Mouse (Mus musculus): ENCODE measurements at regions not wholly inside any gene's neighbourhood (a gene's known extent, or its start where the extent isn't known, plus 50 kb on each side); places are given as distances from the start of the nearest gene placed in this dataset.

- Histone ChIP-seq H3K9ac (replicated peaks) (no peak overlapping the region), H3K27ac (no peak overlapping the region), H3K27me3 (no peaks in the 10 kb centered on the region), H3K9me3 (no peaks in the 10 kb centered on the region), H3K4me3 (replicated peaks) (no peak overlapping the region), H3K36me3 (no peaks in the 10 kb centered on the region), H3K4me2 (replicated peaks) (no peak overlapping the region), H3K4me1 (replicated peaks) (no peaks in the 10 kb centered on the region)
- ATAC-seq, result no peak
- 87% methylated on average over 1 of the region's 1 CpGs for WGBS
Observed at GRCm38 (mm10) chr5:62997464-62997863, 183.8 kb downstream of the Dthd1 start.

- no peak for ATAC-seq
- H3K27ac ChIP-seq, result no peak overlapping the region
- no peaks in the 10 kb centered on the region for H3K27me3 ChIP-seq
- no peak overlapping the region for H3K4me3 ChIP-seq (replicated peaks)
- H3K9ac ChIP-seq (replicated peaks), result no peak overlapping the region
- H3K4me2 ChIP-seq (replicated peaks), result no peak overlapping the region
- no peaks in the 10 kb centered on the region for H3K9me3 ChIP-seq
- no peaks in the 10 kb centered on the region for H3K36me3 ChIP-seq
- 88% methylated on average over 2 of the region's 2 CpGs for WGBS
- H3K4me1 ChIP-seq (replicated peaks), result no peaks in the 10 kb centered on the region
Observed at GRCm38 (mm10) chr5:63034446-63034845, 220.8 kb downstream of the Dthd1 start.

- H3K4me1 ChIP-seq (replicated peaks), result no peaks in the 10 kb centered on the region
- no peak overlapping the region for H3K4me2 ChIP-seq (replicated peaks)
- H3K9me3 ChIP-seq, result no peaks in the 10 kb centered on the region
- WGBS, result 89% methylated on average over 2 of the region's 2 CpGs
- no peak overlapping the region for H3K9ac ChIP-seq (replicated peaks)
- H3K4me3 ChIP-seq (replicated peaks), result no peak overlapping the region
- H3K27ac ChIP-seq, result no peak overlapping the region
- H3K27me3 ChIP-seq, result no peaks in the 10 kb centered on the region
- H3K36me3 ChIP-seq, result no peaks in the 10 kb centered on the region
- no peak for ATAC-seq
Observed at GRCm38 (mm10) chr5:63045751-63046150, 232.1 kb downstream of the Dthd1 start.

- Histone ChIP-seq H3K4me3 (replicated peaks) (no peak overlapping the region), H3K36me3 (no peaks in the 10 kb centered on the region), H3K4me2 (replicated peaks) (no peak overlapping the region), H3K9me3 (no peaks in the 10 kb centered on the region), H3K4me1 (replicated peaks) (no peaks in the 10 kb centered on the region), H3K27me3 (no peaks in the 10 kb centered on the region), H3K27ac (no peak overlapping the region), H3K9ac (replicated peaks) (no peak overlapping the region)
- no peak for ATAC-seq
- WGBS, result 68% methylated on average over 2 of the region's 2 CpGs
Observed at GRCm38 (mm10) chr5:63063301-63063700, 249.7 kb downstream of the Dthd1 start.

- WGBS, result 58% methylated on average over 1 of the region's 1 CpGs
- H3K36me3 ChIP-seq, result no peaks in the 10 kb centered on the region
- H3K27me3 ChIP-seq, result no peaks in the 10 kb centered on the region
- no peak overlapping the region for H3K4me2 ChIP-seq (replicated peaks)
- no peak overlapping the region for H3K9ac ChIP-seq (replicated peaks)
- H3K4me3 ChIP-seq (replicated peaks), result no peak overlapping the region
- H3K4me1 ChIP-seq (replicated peaks), result no peaks in the 10 kb centered on the region
- ATAC-seq, result no peak
- H3K27ac ChIP-seq, result no peak overlapping the region
- H3K9me3 ChIP-seq, result no peaks in the 10 kb centered on the region
Observed at GRCm38 (mm10) chr5:63066872-63067271, 253.2 kb downstream of the Dthd1 start.

GRCm38 (mm10) chr5:63098129-63098528 lies 284.5 kb downstream of the Dthd1 start:
- Histone ChIP-seq H3K27me3 (no peaks in the 10 kb centered on the region), H3K27ac (no peak overlapping the region), H3K36me3 (no peaks in the 10 kb centered on the region), H3K4me3 (replicated peaks) (no peak overlapping the region), H3K9ac (replicated peaks) (no peak overlapping the region), H3K4me2 (replicated peaks) (no peak overlapping the region), H3K9me3 (no peaks in the 10 kb centered on the region), H3K4me1 (replicated peaks) (no peaks in the 10 kb centered on the region)
- WGBS, result 73% methylated on average over 1 of the region's 1 CpGs
- ATAC-seq, result no peak

- Histone ChIP-seq H3K9ac (replicated peaks) (no peak overlapping the region), H3K36me3 (no peaks in the 10 kb centered on the region), H3K9me3 (no peaks in the 10 kb centered on the region), H3K4me1 (replicated peaks) (no peaks in the 10 kb centered on the region), H3K4me3 (replicated peaks) (no peak overlapping the region), H3K27ac (no peak overlapping the region), H3K4me2 (replicated peaks) (no peak overlapping the region), H3K27me3 (no peaks in the 10 kb centered on the region)
- no peak for ATAC-seq
Observed at GRCm38 (mm10) chr5:63132552-63132951, 318.9 kb downstream of the Dthd1 start.

- Histone ChIP-seq H3K27me3 (no peaks in the 10 kb centered on the region), H3K9me3 (no peaks in the 10 kb centered on the region), H3K4me1 (replicated peaks) (no peaks in the 10 kb centered on the region), H3K36me3 (no peaks in the 10 kb centered on the region), H3K4me3 (replicated peaks) (no peak overlapping the region), H3K4me2 (replicated peaks) (no peak overlapping the region), H3K27ac (no peak overlapping the region), H3K9ac (replicated peaks) (no peak overlapping the region)
- no peak for ATAC-seq
Observed at GRCm38 (mm10) chr5:63137957-63138356, 324.3 kb downstream of the Dthd1 start.

GRCm38 (mm10) chr5:63169687-63170086 lies 356.1 kb downstream of the Dthd1 start:
- no peak overlapping the region for H3K27ac ChIP-seq
- 44% methylated on average over 2 of the region's 2 CpGs for WGBS
- no peak overlapping the region for H3K9ac ChIP-seq (replicated peaks)
- H3K36me3 ChIP-seq, result no peaks in the 10 kb centered on the region
- no peaks in the 10 kb centered on the region for H3K27me3 ChIP-seq
- H3K4me3 ChIP-seq (replicated peaks), result no peak overlapping the region
- peak; percentile 69; the same call in 1 of the 2 replicates for ATAC-seq
- no peaks in the 10 kb centered on the region for H3K4me1 ChIP-seq (replicated peaks)
- no peak overlapping the region for H3K4me2 ChIP-seq (replicated peaks)
- H3K9me3 ChIP-seq, result no peaks in the 10 kb centered on the region

GRCm38 (mm10) chr5:63170493-63170892 lies 356.9 kb downstream of the Dthd1 start:
- Histone ChIP-seq H3K9me3 (no peaks in the 10 kb centered on the region), H3K4me1 (replicated peaks) (no peaks in the 10 kb centered on the region), H3K27ac (no peak overlapping the region), H3K27me3 (no peaks in the 10 kb centered on the region), H3K9ac (replicated peaks) (no peak overlapping the region), H3K36me3 (no peaks in the 10 kb centered on the region), H3K4me2 (replicated peaks) (no peak overlapping the region), H3K4me3 (replicated peaks) (no peak overlapping the region)
- WGBS, result 96% methylated on average over 3 of the region's 3 CpGs
- no peak for ATAC-seq

GRCm38 (mm10) chr5:63213381-63213780 lies 399.8 kb downstream of the Dthd1 start:
- Histone ChIP-seq H3K4me3 (replicated peaks) (no peak overlapping the region), H3K36me3 (no peaks in the 10 kb centered on the region), H3K27me3 (no peaks in the 10 kb centered on the region), H3K4me1 (replicated peaks) (no peaks in the 10 kb centered on the region), H3K9ac (replicated peaks) (no peak overlapping the region), H3K4me2 (replicated peaks) (no peak overlapping the region), H3K27ac (no peak overlapping the region), H3K9me3 (no peaks in the 10 kb centered on the region)
- ATAC-seq, result peak; percentile 58; the same call in 1 of the 2 replicates
- 54% methylated on average over 2 of the region's 2 CpGs for WGBS

GRCm38 (mm10) chr5:63219467-63219866 lies 405.8 kb downstream of the Dthd1 start:
- H3K36me3 ChIP-seq, result no peaks in the 10 kb centered on the region
- no peaks in the 10 kb centered on the region for H3K9me3 ChIP-seq
- no peak overlapping the region for H3K4me2 ChIP-seq (replicated peaks)
- H3K4me1 ChIP-seq (replicated peaks), result no peaks in the 10 kb centered on the region
- no peak overlapping the region for H3K4me3 ChIP-seq (replicated peaks)
- no peak overlapping the region for H3K27ac ChIP-seq
- H3K27me3 ChIP-seq, result no peaks in the 10 kb centered on the region
- 50% methylated on average over 3 of the region's 3 CpGs for WGBS
- H3K9ac ChIP-seq (replicated peaks), result no peak overlapping the region
- ATAC-seq, result no peak

- no peak for ATAC-seq
- Histone ChIP-seq H3K27me3 (no peaks in the 10 kb centered on the region), H3K9ac (replicated peaks) (no peak overlapping the region), H3K36me3 (no peaks in the 10 kb centered on the region), H3K27ac (no peak overlapping the region), H3K9me3 (no peaks in the 10 kb centered on the region), H3K4me2 (replicated peaks) (no peak overlapping the region), H3K4me3 (replicated peaks) (no peak overlapping the region), H3K4me1 (replicated peaks) (no peaks in the 10 kb centered on the region)
Observed at GRCm38 (mm10) chr5:63262568-63262967, 386.3 kb upstream of the Nwd2 start.

Data from midbrain, embryonic 13.5 days (tissue).